Mouse (Mus musculus) kidney, embryonic 15.5 days (tissue): Measurements from ENCODE around the gene Hmgcs1. TPM values are rescaled to one million over a fixed set of nuclear protein-coding genes. Genes with fewer than 3 reads are reported as not detected.
"Not testable (repeated sequence)": the region's sequence is repeated elsewhere in the genome, so short reads cannot be mapped to it uniquely, and the experiment has no call there.

Source experiments
- ATAC-seq: fragments of 200-750 bp; cut with Nextera tagmentation; replicated peaks from 2 replicates; pipeline ENCODE4 v1.8.0; 2017; ENCODE audit warnings: moderate TSS enrichment; ENCODE audit not compliant: low FRiP score
- H3K27ac ChIP-seq: fragments of 300-500 bp; sonication (generic); 2 replicates; pipeline ENCODE4 v1.5.1; 2015; ENCODE audit warnings: mild to moderate bottlenecking, inconsistent platforms
- H3K27me3 ChIP-seq: fragments of 300-500 bp; sonication (generic); 2 replicates; pipeline ENCODE4 v1.6.1; 2015; ENCODE audit warnings: inconsistent platforms
- H3K36me3 ChIP-seq: fragments of 300-500 bp; sonication (generic); 2 replicates; pipeline ENCODE4 v1.6.1; 2015; ENCODE audit warnings: inconsistent platforms
- H3K4me1 ChIP-seq: fragments of 300-500 bp; sonication (generic); 2 replicates; pipeline ENCODE4 v1.6.1; 2015; ENCODE audit warnings: inconsistent platforms
- H3K4me2 ChIP-seq: fragments of 300-500 bp; sonication (generic); 2 replicates; pipeline ENCODE4 v1.6.1; 2015; ENCODE audit warnings: moderate library complexity, mild to moderate bottlenecking, inconsistent platforms
- H3K4me3 ChIP-seq: fragments of 300-500 bp; sonication (generic); replicated peaks from 2 replicates; pipeline ENCODE4 v1.5.1; 2015; ENCODE audit warnings: mild to moderate bottlenecking, inconsistent platforms
- H3K9ac ChIP-seq: fragments of 300-500 bp; sonication (generic); 2 replicates; pipeline ENCODE4 v1.6.1; 2015; ENCODE audit warnings: mild to moderate bottlenecking, inconsistent platforms
- H3K9me3 ChIP-seq: fragments of 300-500 bp; sonication (generic); replicated peaks from 2 replicates; pipeline ENCODE4 v1.6.1; 2016; ENCODE audit warnings: inconsistent platforms
- WGBS: fragments of 180-500 bp; shearing (Covaris S2); methylation state at CpG from one replicate; pipeline ENCODE4 v1.1.7; 2015; ENCODE audit warnings: mixed read lengths; 5-methylcytosine and 5-hydroxymethylcytosine counted together
- polyA plus RNA-seq: library from polyadenylated mRNA; unstranded; fragments of >200 nt; fragmentation: Nextera tagmentation; extraction: Ambion mirVana; gene quantifications from 2 replicates; pipeline ENCODE4 v1.2.1, GENCODE M21; 2015

Gene Hmgcs1
- polyA plus RNA-seq, result 179 and 188 TPM in 2 replicates

DNA sequence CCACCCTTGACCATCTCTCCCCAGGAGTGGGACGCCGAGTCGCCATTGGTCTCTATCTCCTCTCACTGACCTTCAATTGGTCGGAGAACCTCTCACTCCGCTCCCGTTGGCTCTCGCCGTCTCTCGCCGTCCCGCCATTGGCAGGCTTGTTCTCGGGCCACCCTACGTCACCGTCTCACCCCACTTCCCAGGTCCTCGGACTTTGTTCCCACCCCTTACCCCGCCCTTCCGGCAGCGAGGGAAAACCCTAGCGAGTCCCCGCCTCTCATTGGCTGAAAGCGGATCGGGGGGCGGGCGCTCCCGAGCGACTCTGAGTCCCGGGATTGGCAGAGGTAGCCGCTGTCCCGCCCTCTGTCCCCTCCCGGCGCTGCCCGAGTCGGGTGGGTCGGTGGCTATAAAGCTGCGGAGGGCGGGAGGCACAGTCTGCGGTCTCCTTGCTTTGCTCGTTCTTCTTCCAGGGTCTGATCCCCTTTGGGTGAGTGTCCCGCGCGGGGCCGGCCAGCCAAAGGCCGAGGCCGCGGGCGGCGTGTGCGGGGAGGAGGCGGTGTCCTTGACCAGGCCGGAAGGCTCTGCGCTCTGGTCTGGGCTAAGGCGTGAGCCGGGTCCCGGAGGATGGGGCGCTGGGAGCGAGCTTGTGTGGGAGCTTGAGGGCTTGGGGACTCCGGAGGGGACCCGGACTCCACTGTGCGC lies at the start of gene Hmgcs1:
Gene Hmgcs1, plus strand, starts transcription at position 341 of the 690 bp plus-strand sequence.
- under 1% methylated on average over 59 of the region's 59 CpGs for WGBS
- peaks cover 27% of the 10 kb centered on the region for H3K4me1 ChIP-seq
- H3K27ac ChIP-seq, result peak within 1 kb of the TSS; percentile 99
- H3K4me2 ChIP-seq, result peak within 1 kb of the TSS; percentile 71
- H3K36me3 ChIP-seq, result peaks cover 12% of the 10 kb centered on the region; the same call in 1 of the 2 replicates
- H3K4me3 ChIP-seq, result peak within 1 kb of the TSS; percentile 97
- no peaks in the 10 kb centered on the region for H3K9me3 ChIP-seq
- H3K9ac ChIP-seq, result peak within 1 kb of the TSS; percentile 94
- no peaks in the 10 kb centered on the region for H3K27me3 ChIP-seq
- peak; percentile 99 for ATAC-seq

DNA sequence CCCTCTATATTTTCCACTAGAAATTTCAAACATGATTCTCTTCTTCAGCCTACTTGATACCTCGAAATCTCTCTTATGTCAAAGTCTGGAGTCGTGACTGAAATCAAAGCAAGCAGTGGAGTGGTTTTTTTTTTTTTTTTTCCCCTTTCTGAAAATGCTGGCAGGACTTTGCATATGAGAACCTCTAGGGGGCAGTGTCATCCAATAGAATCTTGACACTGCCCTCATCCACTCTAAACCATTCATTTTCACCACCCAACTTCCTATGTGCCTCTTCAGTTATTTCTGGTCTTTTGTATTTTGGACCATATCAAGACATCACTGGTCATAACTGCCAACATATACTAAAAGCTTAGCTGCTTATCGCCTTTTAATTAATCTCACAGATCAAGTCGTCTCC lies 49.7 kb upstream of the Hmgcs1 start:
- no peak overlapping the region for H3K27ac ChIP-seq
- H3K9me3 ChIP-seq, result no peaks in the 10 kb centered on the region
- ATAC-seq, result no peak
- no peak overlapping the region for H3K4me2 ChIP-seq
- WGBS, result 45% methylated on average over 4 of the region's 4 CpGs
- no peaks in the 10 kb centered on the region for H3K4me1 ChIP-seq
- H3K9ac ChIP-seq, result no peak overlapping the region
- no peaks in the 10 kb centered on the region for H3K36me3 ChIP-seq
- H3K27me3 ChIP-seq, result peaks cover 3% of the 10 kb centered on the region; the same call in 1 of the 2 replicates
- H3K4me3 ChIP-seq, result no peak overlapping the region

GRCm38 (mm10) chr13:119641145-119641544 lies 49.0 kb upstream of the Hmgcs1 start:
- Histone ChIP-seq H3K27me3 (peaks cover 3% of the 10 kb centered on the region; the same call in 1 of the 2 replicates), H3K4me1 (no peaks in the 10 kb centered on the region), H3K4me3 (no peak overlapping the region), H3K9me3 (no peaks in the 10 kb centered on the region), H3K9ac (no peak overlapping the region), H3K4me2 (no peak overlapping the region), H3K27ac (no peak overlapping the region), H3K36me3 (no peaks in the 10 kb centered on the region)
- WGBS, result 75% methylated on average over 7 of the region's 7 CpGs
- no peak for ATAC-seq

DNA sequence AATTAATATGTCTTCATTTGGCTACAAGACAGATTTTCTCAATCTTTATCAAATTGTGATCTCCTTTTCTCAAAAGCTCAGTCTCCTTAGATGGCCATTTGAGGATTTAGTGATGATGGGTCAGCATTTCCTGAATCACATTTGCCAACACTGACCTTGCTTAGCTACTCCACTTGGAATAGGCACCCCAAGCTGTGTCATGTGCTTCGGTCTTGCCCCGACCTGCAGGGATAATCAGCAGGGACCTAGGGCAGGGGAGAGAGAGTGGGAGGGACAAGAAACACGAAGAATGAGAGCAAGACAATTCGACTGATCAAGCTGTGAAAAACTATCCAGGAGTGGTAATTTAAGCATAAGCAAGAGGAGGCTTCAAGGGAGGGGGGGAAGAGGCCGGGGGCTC lies 45.4 kb upstream of the Hmgcs1 start:
- H3K27ac ChIP-seq, result no peak overlapping the region
- no peaks in the 10 kb centered on the region for H3K36me3 ChIP-seq
- ATAC-seq, result no peak
- no peaks in the 10 kb centered on the region for H3K27me3 ChIP-seq
- H3K9me3 ChIP-seq, result no peaks in the 10 kb centered on the region
- no peak overlapping the region for H3K4me2 ChIP-seq
- 48% methylated on average over 5 of the region's 5 CpGs for WGBS
- 0 out of 2 replicates have a peak, but pooled peaks cover 4% of the 10 kb centered on the region for H3K4me1 ChIP-seq
- H3K9ac ChIP-seq, result no peak overlapping the region
- H3K4me3 ChIP-seq, result no peak overlapping the region

- no peaks in the 10 kb centered on the region for H3K9me3 ChIP-seq
- no peak overlapping the region for H3K27ac ChIP-seq
- H3K36me3 ChIP-seq, result no peaks in the 10 kb centered on the region
- 90% methylated on average over 1 of the region's 1 CpGs for WGBS
- no peak overlapping the region for H3K9ac ChIP-seq
- no peaks in the 10 kb centered on the region for H3K27me3 ChIP-seq
- H3K4me3 ChIP-seq, result no peak overlapping the region
- 0 out of 2 replicates have a peak, but pooled peaks cover 4% of the 10 kb centered on the region for H3K4me1 ChIP-seq
- H3K4me2 ChIP-seq, result no peak overlapping the region
- no peak for ATAC-seq
Measured at GRCm38 (mm10) chr13:119646511-119646910, 43.7 kb upstream of the Hmgcs1 start.

GRCm38 (mm10) chr13:119648891-119649698 lies 41.1 kb upstream of the Hmgcs1 start:
- Histone ChIP-seq H3K9ac (no peak overlapping the region), H3K27me3 (no peaks in the 10 kb centered on the region), H3K36me3 (no peaks in the 10 kb centered on the region), H3K4me1 (0 out of 2 replicates have a peak, but pooled peaks cover 4% of the 10 kb centered on the region), H3K27ac (no peak overlapping the region), H3K4me3 (no peak overlapping the region), H3K9me3 (no peaks in the 10 kb centered on the region), H3K4me2 (peak overlapping the region; percentile 34)
- WGBS, result 50% methylated on average over 15 of the region's 15 CpGs
- peak; percentile 56; the same call in 1 of the 2 replicates for ATAC-seq

DNA sequence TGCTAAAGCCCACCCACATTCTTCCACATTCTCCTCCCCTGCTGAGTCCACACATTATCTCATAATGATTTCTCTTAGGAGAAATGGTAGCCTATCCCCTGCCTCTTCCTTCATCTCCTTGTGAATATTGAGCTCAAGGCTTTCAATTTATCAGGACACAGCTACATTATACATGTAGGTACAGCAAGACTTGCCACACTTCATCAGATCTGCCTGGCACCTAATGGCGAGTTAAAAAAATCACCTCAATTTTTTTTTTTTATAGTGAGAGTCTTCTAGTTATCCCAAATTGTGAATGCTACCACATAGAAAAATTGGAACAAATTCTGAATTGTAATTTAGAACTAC lies 40.5 kb upstream of the Hmgcs1 start:
- no peak for ATAC-seq
- Histone ChIP-seq H3K9me3 (no peaks in the 10 kb centered on the region), H3K4me3 (no peak overlapping the region), H3K4me2 (peak overlapping the region; percentile 34; the same call in 1 of the 2 replicates), H3K27ac (no peak overlapping the region), H3K27me3 (no peaks in the 10 kb centered on the region), H3K36me3 (no peaks in the 10 kb centered on the region), H3K4me1 (0 out of 2 replicates have a peak, but pooled peaks cover 4% of the 10 kb centered on the region), H3K9ac (no peak overlapping the region)
- 77% methylated on average over 1 of the region's 1 CpGs for WGBS

GRCm38 (mm10) chr13:119654734-119655133 lies 35.4 kb upstream of the Hmgcs1 start:
- Histone ChIP-seq H3K36me3 (no peaks in the 10 kb centered on the region), H3K27me3 (no peaks in the 10 kb centered on the region), H3K9me3 (no peaks in the 10 kb centered on the region), H3K9ac (no peak overlapping the region), H3K4me1 (no peaks in the 10 kb centered on the region), H3K4me2 (no peak overlapping the region), H3K27ac (no peak overlapping the region), H3K4me3 (no peak overlapping the region)
- no peak for ATAC-seq
- WGBS, result 91% methylated on average over 2 of the region's 2 CpGs

DNA sequence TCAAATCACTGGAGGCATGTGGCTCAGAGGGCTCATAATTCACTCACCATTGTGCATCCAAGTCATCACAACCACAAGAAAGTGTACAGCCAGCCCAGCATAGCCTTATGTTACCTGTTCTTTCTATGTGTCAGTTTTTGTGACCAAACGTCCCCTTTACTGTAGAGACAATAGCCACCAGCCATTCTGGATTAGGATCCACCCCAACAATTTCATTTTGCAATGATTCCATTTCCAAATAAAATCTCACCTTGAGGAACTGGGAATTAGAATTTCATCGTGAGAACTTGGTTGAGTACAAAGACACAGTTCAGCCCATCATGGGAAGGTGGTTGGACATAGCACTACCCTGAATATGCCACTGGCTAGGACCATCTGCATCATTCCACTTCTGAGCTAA lies 33.9 kb upstream of the Hmgcs1 start:
- no peak for ATAC-seq
- Histone ChIP-seq H3K36me3 (no peaks in the 10 kb centered on the region), H3K4me2 (no peak overlapping the region), H3K9me3 (no peaks in the 10 kb centered on the region), H3K27me3 (no peaks in the 10 kb centered on the region), H3K4me1 (no peaks in the 10 kb centered on the region), H3K4me3 (no peak overlapping the region), H3K9ac (no peak overlapping the region), H3K27ac (no peak overlapping the region)
- WGBS, result 84% methylated on average over 2 of the region's 2 CpGs

DNA sequence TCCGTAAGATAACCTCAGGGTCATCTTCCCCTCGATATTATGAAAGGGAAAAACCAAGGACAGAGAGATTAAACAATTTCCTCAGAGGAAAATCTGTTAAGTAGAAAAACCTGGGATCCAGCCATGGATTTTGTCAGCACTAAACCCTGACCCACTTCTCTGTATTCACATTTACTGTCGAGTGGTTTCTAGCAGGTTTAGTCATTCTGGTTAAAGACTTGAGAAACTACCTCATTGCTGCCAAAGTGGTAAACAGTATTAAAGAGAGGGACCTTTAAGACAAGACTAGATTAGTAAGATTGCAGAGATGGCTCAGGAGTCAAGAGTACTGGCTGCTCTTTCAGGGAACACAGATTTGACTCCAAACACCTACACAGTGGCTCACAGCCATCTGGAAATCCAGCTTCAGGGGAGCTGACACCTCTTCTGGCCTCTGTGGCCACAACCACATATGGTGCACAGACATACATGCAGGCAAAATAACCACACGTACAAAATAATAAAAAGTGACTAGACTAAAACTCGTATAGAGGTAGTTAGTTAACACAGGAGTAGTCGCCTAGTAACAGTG lies 33.2 kb upstream of the Hmgcs1 start:
- H3K27ac ChIP-seq, result no peak overlapping the region
- no peaks in the 10 kb centered on the region for H3K27me3 ChIP-seq
- WGBS, result 75% methylated on average over 6 of the region's 6 CpGs
- H3K9me3 ChIP-seq, result no peaks in the 10 kb centered on the region
- H3K4me1 ChIP-seq, result no peaks in the 10 kb centered on the region
- H3K36me3 ChIP-seq, result no peaks in the 10 kb centered on the region
- ATAC-seq, result no peak
- H3K4me3 ChIP-seq, result no peak overlapping the region
- H3K9ac ChIP-seq, result no peak overlapping the region
- no peak overlapping the region for H3K4me2 ChIP-seq

- WGBS, result 86% methylated on average over 5 of the region's 9 CpGs
- not testable (repeated sequence) for H3K4me2 ChIP-seq, H3K4me3 ChIP-seq, H3K9me3 ChIP-seq, ATAC-seq, H3K36me3 ChIP-seq, H3K9ac ChIP-seq, H3K27me3 ChIP-seq, H3K4me1 ChIP-seq, H3K27ac ChIP-seq
Measured at GRCm38 (mm10) chr13:119661420-119661819, 28.8 kb upstream of the Hmgcs1 start.

GRCm38 (mm10) chr13:119678794-119679193 lies 11.4 kb upstream of the Hmgcs1 start:
- H3K4me3 ChIP-seq, result no peak overlapping the region
- no peaks in the 10 kb centered on the region for H3K27me3 ChIP-seq
- 35% methylated on average over 8 of the region's 8 CpGs for WGBS
- no peaks in the 10 kb centered on the region for H3K36me3 ChIP-seq
- no peak overlapping the region for H3K4me2 ChIP-seq
- H3K4me1 ChIP-seq, result 0 out of 2 replicates have a peak, but pooled peaks cover 4% of the 10 kb centered on the region
- no peak overlapping the region for H3K9ac ChIP-seq
- H3K9me3 ChIP-seq, result no peaks in the 10 kb centered on the region
- no peak for ATAC-seq
- H3K27ac ChIP-seq, result 0 out of 2 replicates have a peak overlapping the region, but pooled peaks have one; percentile 18
